Mouse (Mus musculus) heart, postnatal 0 days (tissue): ENCODE results near the gene Neurod6.

ENCODE experiments used
- CTCF ChIP-seq: IDR thresholded peaks from 2 replicates; pipeline ENCODE4 v1.5.1; 2016; ENCODE audit warnings: antibody characterized with exemption, control low read depth, low read depth
- EP300 ChIP-seq: IDR thresholded peaks from 2 replicates; pipeline ENCODE4 v1.6.1; 2016; ENCODE audit warnings: antibody characterized with exemption, low read depth

DNA sequence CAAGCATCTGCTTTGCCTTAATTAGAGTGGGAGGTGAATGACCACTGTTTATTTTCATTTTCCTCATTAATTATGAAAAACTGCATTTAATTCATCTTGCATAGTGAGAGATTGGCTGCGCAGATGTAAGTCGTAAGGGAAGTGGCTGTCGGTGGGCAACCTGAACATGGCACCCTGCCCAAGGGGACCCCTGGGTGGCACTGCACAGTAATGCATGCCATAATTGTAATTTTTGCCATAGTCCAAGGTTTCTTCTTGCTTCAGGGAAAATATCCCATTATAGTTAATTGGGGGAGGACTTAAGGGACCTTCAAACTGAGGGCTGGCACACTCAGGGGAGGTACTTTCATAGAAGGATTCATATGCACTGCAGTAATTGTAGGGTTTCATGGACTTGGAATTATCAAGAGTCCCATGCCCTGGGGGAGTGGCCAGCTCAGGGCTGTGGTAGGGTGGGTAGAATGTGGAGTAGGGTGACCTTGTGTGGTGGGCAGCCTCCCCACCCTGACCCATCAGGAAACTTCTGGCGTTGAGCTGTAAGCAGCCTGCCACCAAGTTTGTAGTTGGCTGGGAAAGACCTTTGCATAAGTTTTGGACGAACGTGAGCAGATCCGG is 2.4 kb downstream of the Neurod6 start:
- no peak for TF ChIP-seq CTCF
- no peak for TF ChIP-seq EP300
